Mouse (Mus musculus): Measurements from ENCODE around the gene Ap1g2.
A peak's percentile ranks its signal among the peaks of the same experiment; 100 is the strongest.

Gene Ap1g2

GRCm38 (mm10) chr14:55085324-55086008, 20.9 kb downstream of the Ap1g2 start:
- peak; percentile 19 for DNase-seq

GRCm38 (mm10) chr14:55083481-55083880, 22.9 kb downstream of the Ap1g2 start:
- no peak for DNase-seq

GRCm38 (mm10) chr14:55081105-55081504, 25.3 kb downstream of the Ap1g2 start:
- DNase-seq, result no peak

DNA sequence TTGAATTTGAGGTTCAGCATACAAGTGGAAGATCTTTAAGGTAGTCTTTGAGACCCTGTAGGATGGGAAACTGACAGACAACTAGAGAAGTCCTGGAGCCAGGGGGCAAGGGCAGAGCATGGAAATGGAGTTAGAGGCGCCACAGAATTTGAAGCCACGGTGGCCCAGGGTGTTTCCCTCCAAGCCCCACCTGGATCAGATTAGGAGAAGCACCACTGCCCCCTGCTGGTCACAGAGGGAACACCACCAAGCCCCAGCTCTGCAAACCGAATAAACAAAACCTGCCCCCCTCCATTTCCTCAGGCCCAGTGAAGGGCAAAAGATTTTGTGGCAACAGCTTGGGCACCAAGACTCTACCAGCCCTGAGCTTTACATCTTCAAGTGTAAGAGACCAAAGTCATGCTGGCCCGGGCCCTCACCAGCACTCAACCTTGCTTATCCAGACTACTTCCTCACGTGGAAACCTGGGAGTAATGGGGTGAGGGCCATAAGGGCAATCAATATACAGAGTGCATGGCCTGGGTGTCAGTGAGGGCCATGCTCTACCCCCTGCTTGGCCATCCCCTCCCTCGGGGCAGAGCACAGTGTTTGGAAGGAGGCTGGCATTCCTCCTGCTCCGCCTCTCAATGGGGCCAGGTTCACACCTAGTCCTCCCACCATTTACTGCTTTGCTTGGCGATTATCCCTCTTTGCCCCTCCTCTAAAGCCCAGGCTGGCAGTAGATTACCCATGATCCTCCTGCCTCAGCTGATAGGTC, 27.0 kb downstream of the Ap1g2 start:
- peak; percentile 80 for DNase-seq

DNA sequence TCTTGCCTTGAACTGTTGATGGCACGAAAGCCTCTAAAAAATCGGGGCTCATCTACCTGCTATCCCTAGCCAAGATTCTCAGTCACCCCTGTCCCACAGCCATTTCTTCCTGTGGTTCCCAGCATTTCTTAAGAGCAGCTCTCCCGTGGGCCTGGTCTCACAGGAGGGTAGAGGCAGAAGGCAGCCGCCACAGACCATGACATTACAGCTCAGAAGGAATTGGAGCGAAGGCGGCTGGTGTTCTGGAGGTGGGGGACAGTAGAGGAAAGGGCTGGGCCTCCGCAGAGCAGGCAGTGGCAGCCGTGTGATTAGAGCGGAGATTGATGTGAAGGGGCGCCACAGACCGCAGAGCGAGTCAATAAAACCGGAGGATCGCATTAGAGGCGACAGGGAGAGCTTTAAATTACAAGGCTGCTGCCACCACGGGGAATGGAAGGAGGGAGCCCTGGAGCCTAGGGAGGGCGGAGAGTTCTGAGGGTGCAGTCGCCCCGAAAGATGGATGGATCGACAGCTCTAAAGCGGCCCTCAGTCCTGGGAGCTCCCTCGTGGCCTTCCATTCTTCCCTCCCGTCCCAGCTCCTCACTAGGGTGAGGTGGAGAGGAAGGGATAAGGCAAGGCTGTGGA, 27.9 kb downstream of the Ap1g2 start:
- no peak for DNase-seq

- no peak for DNase-seq
Measured at GRCm38 (mm10) chr14:55077481-55078365, 28.7 kb downstream of the Ap1g2 start.

DNA sequence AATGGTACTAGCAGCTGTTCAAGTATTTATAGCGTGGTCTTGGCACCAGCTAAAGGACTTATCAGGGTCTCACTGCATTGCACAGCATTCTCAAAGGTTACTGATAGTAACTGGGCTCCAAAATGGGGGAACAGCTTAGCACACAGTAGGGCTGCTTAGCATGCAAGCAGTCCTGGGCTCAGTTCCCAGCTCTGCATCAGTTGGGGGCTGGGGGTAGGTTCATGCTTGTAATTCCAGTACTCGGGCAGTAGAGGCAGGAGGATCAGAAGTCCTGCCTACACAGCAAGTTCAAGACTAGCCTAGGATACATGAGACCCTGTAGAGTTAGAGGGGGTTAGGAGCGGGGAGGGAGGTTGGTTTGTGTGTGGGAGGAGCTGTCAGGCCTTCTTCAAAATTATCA, 29.4 kb downstream of the Ap1g2 start:
- DNase-seq, result no peak

DNA sequence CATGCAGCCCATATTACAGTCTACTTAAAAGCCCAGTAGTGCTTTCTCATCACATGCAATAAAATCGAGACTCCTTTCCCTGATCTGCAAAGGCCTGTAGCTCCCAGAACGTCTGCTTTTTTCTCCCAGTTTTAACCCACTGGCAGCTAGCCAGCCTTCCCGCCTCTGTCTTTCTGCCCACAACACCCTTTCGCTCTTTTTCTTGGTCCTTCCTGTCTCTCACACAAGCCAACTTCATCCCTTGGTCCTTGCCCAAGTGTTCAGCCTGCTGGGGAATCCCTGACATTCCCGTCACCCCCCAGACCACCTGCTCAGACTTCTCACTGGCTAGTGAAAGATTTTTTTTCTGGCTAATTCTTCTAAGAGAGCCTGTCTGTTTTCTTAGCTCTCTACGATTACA, 30.2 kb downstream of the Ap1g2 start:
- DNase-seq, result peak; percentile 77

GRCm38 (mm10) chr14:55074416-55074815, 32.0 kb downstream of the Ap1g2 start:
- no peak for DNase-seq

DNA sequence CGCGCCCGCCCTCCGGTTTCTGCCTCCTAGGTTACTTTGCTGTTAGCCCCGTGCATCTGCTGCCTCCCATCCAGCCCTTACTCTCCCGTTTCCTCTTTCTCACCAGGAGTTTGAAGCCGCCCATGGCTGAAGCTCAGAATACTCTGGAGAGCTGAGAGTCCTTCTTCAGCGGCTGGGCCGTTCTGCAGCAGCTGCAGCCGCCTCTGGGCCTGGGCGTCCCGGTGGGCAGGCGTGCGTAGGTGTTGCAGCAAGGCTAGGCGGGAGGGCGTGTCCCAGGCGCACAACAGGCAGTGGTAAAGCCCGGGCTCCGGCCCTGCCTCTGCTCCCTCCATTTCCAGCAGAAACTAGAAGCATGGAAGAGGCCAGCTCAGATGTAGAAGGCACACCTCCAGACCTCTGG, 34.6 kb downstream of the Ap1g2 start:
- no peak for DNase-seq

- DNase-seq, result no peak
Measured at GRCm38 (mm10) chr14:55066042-55066441, 40.4 kb downstream of the Ap1g2 start.

DNA sequence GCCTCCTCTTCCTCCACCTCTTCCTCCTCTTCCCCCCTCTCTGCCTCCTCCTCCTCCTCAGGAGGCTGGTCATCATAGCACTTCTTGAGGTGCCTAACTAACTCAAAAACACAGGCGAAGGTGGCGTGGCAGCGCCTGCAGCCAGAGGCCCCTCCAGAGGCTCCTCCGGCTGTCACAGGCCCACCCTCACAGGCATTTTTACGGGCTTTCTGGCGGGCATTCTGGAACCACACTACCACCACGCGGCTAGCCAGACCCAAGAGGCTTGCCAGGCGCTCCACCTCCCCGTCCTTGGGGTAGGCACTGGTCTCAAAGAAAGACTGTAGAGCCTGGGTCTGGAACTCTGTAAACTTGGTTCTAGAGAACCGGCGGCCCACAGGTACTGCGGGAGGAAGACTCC, 41.0 kb downstream of the Ap1g2 start:
- no peak for DNase-seq

- no peak for DNase-seq
Measured at GRCm38 (mm10) chr14:55064481-55065370, 41.7 kb downstream of the Ap1g2 start.

- DNase-seq, result no peak
Measured at GRCm38 (mm10) chr14:55063581-55064381, 42.6 kb downstream of the Ap1g2 start.

GRCm38 (mm10) chr14:55063117-55063516, 43.3 kb downstream of the Ap1g2 start:
- no peak for DNase-seq

GRCm38 (mm10) chr14:55062626-55063025, 43.8 kb downstream of the Ap1g2 start:
- DNase-seq, result no peak

- DNase-seq, result no peak
Measured at GRCm38 (mm10) chr14:55061845-55062244, 44.5 kb downstream of the Ap1g2 start.

DNA sequence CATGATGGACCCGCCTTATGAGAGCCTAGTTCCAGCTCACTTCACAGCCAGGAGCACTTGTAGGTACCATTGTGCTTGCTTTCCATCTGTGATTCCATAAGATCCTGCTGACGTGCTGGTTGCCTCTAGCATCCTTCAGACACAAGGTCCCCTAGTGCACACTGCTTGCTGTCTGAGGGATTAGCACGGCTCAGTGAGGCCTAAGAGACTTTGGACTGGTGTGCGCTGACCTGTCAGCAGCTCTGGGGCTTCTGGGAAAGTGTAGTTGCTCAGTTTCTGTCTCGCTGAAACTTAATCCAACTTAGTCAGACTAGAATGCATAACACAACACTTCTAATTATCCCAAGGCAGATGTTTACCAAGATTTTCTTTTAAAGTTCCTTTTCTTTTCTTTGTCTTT, 46.5 kb downstream of the Ap1g2 start:
- no peak for DNase-seq

- no peak for DNase-seq
Measured at GRCm38 (mm10) chr14:55059009-55059408, 47.4 kb downstream of the Ap1g2 start.

GRCm38 (mm10) chr14:55055167-55055834, 51.1 kb downstream of the Ap1g2 start:
- DNase-seq, result peak; percentile 88

Data from right cerebral cortex, postnatal 14 days (tissue).